Mouse (Mus musculus): Measurements from ENCODE around the gene Sh2d1b1. TPM values are rescaled to one million over a fixed set of nuclear protein-coding genes. Genes with fewer than 3 reads are reported as not detected.

Gene Sh2d1b1
- total and polyA plus RNA-seq, 2 experiments from 2014 or later = not detected

DNA sequence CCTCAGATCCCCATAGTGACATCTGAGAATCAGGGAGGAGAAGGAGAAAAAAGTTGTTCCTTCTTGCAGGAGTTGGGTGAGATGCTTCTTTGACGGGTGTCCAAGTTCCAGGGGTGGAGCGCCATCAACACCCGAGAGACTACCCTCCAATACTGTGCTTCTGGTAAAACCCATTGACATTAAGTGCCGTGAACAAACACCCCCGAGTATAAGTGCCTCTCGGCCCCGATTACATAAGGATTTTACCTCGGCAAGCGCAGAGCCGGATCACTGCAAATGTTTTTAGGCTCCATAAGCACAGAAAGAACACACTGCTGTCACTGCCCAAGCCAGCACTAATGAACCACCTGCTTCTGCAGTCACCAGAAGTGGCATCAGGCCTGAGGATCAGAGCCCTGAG lies 45.9 kb downstream of the Sh2d1b1 start:
- Histone ChIP-seq H3K27me3 (ENCODE audit: insufficient read depth, low read length) (no peaks in the 10 kb centered on the region), H3K36me3 (ENCODE audit: insufficient read depth) (peaks cover 18% of the 10 kb centered on the region; the same call in 1 of the 2 replicates), H3K9ac (no peak overlapping the region), H3K27ac (ENCODE audit: low read depth, low read length) (no peak overlapping the region), H3K4me1 (ENCODE audit: insufficient read depth) (no peaks in the 10 kb centered on the region), H3K9me3 (ENCODE audit: low read length) (no peaks in the 10 kb centered on the region), H3K4me3 (ENCODE audit: low read depth, low read length) (no peak overlapping the region), H3K4me2 (ENCODE audit: low read depth) (no peak overlapping the region)
- ATAC-seq = no peak
- no peak for TF ChIP-seq CTCF (IDR thresholded peaks at IDR 0.05; ENCODE audit: low read depth)
- DNase-seq = no peak
- 87% methylated on average over 10 of the region's 10 CpGs for WGBS

DNA sequence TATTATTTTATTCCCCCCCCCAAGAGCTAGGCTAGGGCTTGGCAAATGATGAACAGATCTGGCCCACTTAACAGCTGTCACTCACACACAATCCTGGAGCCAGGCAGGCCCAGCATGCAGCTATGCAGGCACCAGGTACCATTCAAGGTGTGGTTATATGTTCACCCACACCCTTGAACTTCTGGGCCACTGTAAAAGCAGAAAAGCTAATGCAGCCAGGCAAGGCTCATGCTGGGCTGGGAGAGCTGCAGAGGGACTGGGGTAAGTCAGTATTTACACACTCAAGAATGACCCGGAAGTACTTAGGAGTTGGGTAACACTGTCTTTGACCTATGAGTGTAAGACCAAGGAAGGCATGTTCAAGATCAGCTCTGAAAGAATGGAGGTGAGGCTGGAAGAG lies 47.2 kb downstream of the Sh2d1b1 start:
- Histone ChIP-seq H3K4me3 (ENCODE audit: low read depth, low read length) (no peak overlapping the region), H3K27me3 (ENCODE audit: insufficient read depth, low read length) (no peaks in the 10 kb centered on the region), H3K4me1 (ENCODE audit: insufficient read depth) (no peaks in the 10 kb centered on the region), H3K36me3 (ENCODE audit: insufficient read depth) (peaks cover 10% of the 10 kb centered on the region; the same call in 1 of the 2 replicates), H3K27ac (ENCODE audit: low read depth, low read length) (no peak overlapping the region), H3K9ac (no peak overlapping the region), H3K4me2 (ENCODE audit: low read depth) (no peak overlapping the region), H3K9me3 (ENCODE audit: low read length) (no peaks in the 10 kb centered on the region)
- WGBS = 95% methylated on average over 1 of the region's 1 CpGs
- DNase-seq = no peak
- no peak for ATAC-seq
- no peak for TF ChIP-seq CTCF (IDR thresholded peaks at IDR 0.05; ENCODE audit: low read depth)

DNA sequence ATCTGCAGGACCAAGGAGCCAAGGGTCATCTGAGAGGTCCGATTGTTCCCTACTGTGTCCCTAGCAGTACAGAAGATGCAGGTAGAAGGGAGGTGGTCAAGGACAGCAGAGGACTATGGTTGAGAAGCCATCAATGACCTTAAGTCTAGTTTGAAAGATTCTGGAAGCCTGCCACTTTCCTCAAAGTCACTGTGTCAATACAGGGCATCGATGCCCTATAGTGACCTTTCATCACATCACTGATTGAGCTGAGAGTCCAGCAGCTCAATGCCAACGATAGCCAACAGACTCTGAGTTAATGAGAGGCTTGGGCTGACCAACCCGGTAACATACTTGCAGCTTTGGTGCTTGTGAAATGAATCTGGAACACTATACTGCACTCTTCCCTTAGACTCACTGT lies 48.2 kb downstream of the Sh2d1b1 start:
- H3K36me3 ChIP-seq (ENCODE audit: insufficient read depth) = peaks cover 4% of the 10 kb centered on the region; the same call in 1 of the 2 replicates
- no peaks in the 10 kb centered on the region for H3K9me3 ChIP-seq (ENCODE audit: low read length)
- no peak overlapping the region for H3K9ac ChIP-seq
- whole genome bisulfite sequencing = 92% methylated on average over 4 of the region's 4 CpGs
- no peaks in the 10 kb centered on the region for H3K4me1 ChIP-seq (ENCODE audit: insufficient read depth)
- ATAC-seq (no peak), DNase-seq (no peak)
- no peak overlapping the region for H3K4me2 ChIP-seq (ENCODE audit: low read depth)
- no peaks in the 10 kb centered on the region for H3K27me3 ChIP-seq (ENCODE audit: insufficient read depth, low read length)
- no peak overlapping the region for H3K4me3 ChIP-seq (ENCODE audit: low read depth, low read length)
- TF ChIP-seq CTCF (IDR thresholded peaks at IDR 0.05; ENCODE audit: low read depth) = no peak
- no peak overlapping the region for H3K27ac ChIP-seq (ENCODE audit: low read depth, low read length)

DNA sequence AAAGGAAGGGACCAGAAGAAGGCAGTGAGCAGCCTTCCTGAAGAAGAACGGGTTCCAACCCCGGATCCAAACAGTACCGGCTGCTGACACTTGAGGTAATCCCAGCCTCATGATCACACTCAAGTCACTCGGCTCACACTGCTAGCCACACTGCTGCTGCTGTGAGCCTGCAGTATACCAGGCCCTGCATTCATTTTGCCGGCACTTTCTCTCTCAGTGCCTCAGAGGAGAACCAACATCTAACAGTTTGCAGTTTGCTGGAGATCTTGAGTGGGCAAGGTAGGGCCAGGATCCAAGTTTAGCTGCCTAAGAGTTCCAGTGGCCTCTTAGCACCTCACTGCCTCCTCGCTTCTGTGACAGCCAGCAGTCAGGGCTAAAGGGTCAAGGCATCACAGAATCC lies 54.8 kb downstream of the Sh2d1b1 start:
- no peak for TF ChIP-seq CTCF (IDR thresholded peaks at IDR 0.05; ENCODE audit: low read depth)
- no peaks in the 10 kb centered on the region for H3K9me3 ChIP-seq (ENCODE audit: low read length)
- no peaks in the 10 kb centered on the region for H3K27me3 ChIP-seq (ENCODE audit: insufficient read depth, low read length)
- no peak overlapping the region for H3K4me2 ChIP-seq (ENCODE audit: low read depth)
- WGBS = 80% methylated on average over 6 of the region's 6 CpGs
- no peak overlapping the region for H3K27ac ChIP-seq (ENCODE audit: low read depth, low read length)
- ATAC-seq (no peak), DNase-seq (no peak)
- no peak overlapping the region for H3K9ac ChIP-seq
- no peaks in the 10 kb centered on the region for H3K4me1 ChIP-seq (ENCODE audit: insufficient read depth)
- peaks cover 3% of the 10 kb centered on the region; the same call in 1 of the 2 replicates for H3K36me3 ChIP-seq (ENCODE audit: insufficient read depth)
- H3K4me3 ChIP-seq (ENCODE audit: low read depth, low read length) = no peak overlapping the region

GRCm38 (mm10) chr1:170332775-170333174 lies 55.7 kb downstream of the Sh2d1b1 start:
- H3K27me3 ChIP-seq (ENCODE audit: insufficient read depth, low read length) = no peaks in the 10 kb centered on the region
- H3K9ac ChIP-seq = no peak overlapping the region
- DNase-seq (no peak), ATAC-seq (no peak)
- WGBS = 67% methylated on average over 4 of the region's 4 CpGs
- no peak overlapping the region for H3K27ac ChIP-seq (ENCODE audit: low read depth, low read length)
- no peaks in the 10 kb centered on the region; the same call in 1 of the 2 replicates for H3K36me3 ChIP-seq (ENCODE audit: insufficient read depth)
- peak; percentile 40 for TF ChIP-seq CTCF (IDR thresholded peaks at IDR 0.05; ENCODE audit: low read depth)
- no peak overlapping the region for H3K4me3 ChIP-seq (ENCODE audit: low read depth, low read length)
- no peaks in the 10 kb centered on the region for H3K9me3 ChIP-seq (ENCODE audit: low read length)
- no peak overlapping the region for H3K4me2 ChIP-seq (ENCODE audit: low read depth)
- no peaks in the 10 kb centered on the region for H3K4me1 ChIP-seq (ENCODE audit: insufficient read depth)

Other genes starting within 250 kb of the Sh2d1b1 start
- 5.7 and 9.7 TPM in 2 replicates for gene Ddr2, start 166.6 kb upstream of the Sh2d1b1 start, total RNA-seq (2014; rRNA removed)
- 5.6 and 8.2 TPM in 2 replicates for gene Ddr2, start 166.6 kb upstream of the Sh2d1b1 start, polyA plus RNA-seq (2015; fragmentation: Nextera tagmentation; extraction: Ambion mirVana)
- 47.6 and 48.5 TPM in 2 replicates for gene Uap1, start 102.4 kb upstream of the Sh2d1b1 start, total RNA-seq (2014; rRNA removed)
- 49.0 and 58.0 TPM in 2 replicates for gene Uap1, start 102.4 kb upstream of the Sh2d1b1 start, polyA plus RNA-seq (2015; fragmentation: Nextera tagmentation; extraction: Ambion mirVana)
- 34.5 and 44.1 TPM in 2 replicates for gene Uhmk1, start 61.9 kb upstream of the Sh2d1b1 start, total RNA-seq (2014; rRNA removed)
- gene Uhmk1, start 61.9 kb upstream of the Sh2d1b1 start, polyA plus RNA-seq (2015; fragmentation: Nextera tagmentation; extraction: Ambion mirVana) = 4.7 and 6.8 TPM in 2 replicates
- not detected in 2 replicates for gene Sh2d1b2, start 44.6 kb upstream of the Sh2d1b1 start, total RNA-seq (2014; rRNA removed)
- gene Sh2d1b2, start 44.6 kb upstream of the Sh2d1b1 start, polyA plus RNA-seq (2015; fragmentation: Nextera tagmentation; extraction: Ambion mirVana) = not detected in 2 replicates
- 1.2 and 2.4 TPM in 2 replicates for gene Gm7694, start 29.0 kb downstream of the Sh2d1b1 start, total RNA-seq (2014; rRNA removed)
- gene Gm7694, start 29.0 kb downstream of the Sh2d1b1 start, polyA plus RNA-seq (2015; fragmentation: Nextera tagmentation; extraction: Ambion mirVana) = 0.39 and 0.85 TPM in 2 replicates
- gene Spata46, start 31.5 kb downstream of the Sh2d1b1 start, total RNA-seq (2014; rRNA removed) = not detected in 2 replicates
- gene Spata46, start 31.5 kb downstream of the Sh2d1b1 start, polyA plus RNA-seq (2015; fragmentation: Nextera tagmentation; extraction: Ambion mirVana) = not detected in 2 replicates

Measured in forebrain, postnatal 0 days (tissue).